Mouse (Mus musculus) 3134 (cell line): ENCODE measurements at regions not wholly inside any gene's neighbourhood (a gene's known extent, or its start where the extent isn't known, plus 50 kb on each side); places are given as distances from the start of the nearest gene placed in this dataset.
A peak's percentile ranks its signal among the peaks of the same experiment; 100 is the strongest.

Experiments
- DNase-seq: peaks from one replicate; pipeline ENCODE4 v3.0.0-alpha.2; 2011; ENCODE audit warnings: low spot score; ENCODE audit not compliant: insufficient read length; ENCODE audit errors: extremely low read depth

DNA sequence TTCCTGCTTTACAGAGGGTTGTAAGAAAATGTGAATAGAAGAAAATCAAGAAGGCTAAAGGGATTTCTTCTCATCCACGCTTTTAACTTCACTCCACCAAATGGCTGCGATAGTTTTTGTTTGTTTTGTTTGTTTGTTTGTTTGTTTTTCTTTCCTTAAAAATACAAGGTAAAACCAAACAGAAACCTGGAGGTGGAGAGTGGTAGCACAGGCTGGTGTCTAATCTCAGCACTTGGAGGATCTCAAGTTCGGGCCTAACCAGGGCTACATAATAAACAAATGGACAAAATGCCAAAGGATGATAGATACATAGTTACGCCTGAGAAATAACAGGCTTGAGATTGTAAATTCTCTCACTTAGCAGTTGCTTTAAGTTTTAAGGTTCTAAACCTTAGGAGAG is 50.8 kb upstream of the Mboat1 start:
- peak; percentile 11 for DNase-seq

GRCm38 (mm10) chr13:30085005-30085404 is 51.3 kb upstream of the Mboat1 start:
- peak; percentile 56 for DNase-seq

DNA sequence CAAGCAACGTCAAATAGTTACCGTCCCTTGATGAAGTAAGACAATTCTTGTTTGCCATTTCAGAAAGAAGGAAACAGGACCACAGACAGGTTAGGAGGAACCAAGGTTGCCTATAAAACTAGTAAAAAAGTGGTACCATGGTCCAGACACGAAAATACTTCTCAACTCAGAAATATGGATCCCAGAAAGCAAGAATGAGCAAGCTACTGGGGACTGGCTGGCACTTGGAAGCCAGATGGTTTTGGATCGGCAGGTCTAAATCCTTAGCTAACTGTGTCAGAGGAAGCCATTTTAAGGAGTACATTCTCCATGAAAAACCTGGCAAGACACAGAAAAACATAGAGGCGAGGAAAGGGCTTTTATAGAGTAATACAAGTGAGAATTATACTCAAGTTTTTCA is 51.9 kb upstream of the Mboat1 start:
- no peak for DNase-seq

DNA sequence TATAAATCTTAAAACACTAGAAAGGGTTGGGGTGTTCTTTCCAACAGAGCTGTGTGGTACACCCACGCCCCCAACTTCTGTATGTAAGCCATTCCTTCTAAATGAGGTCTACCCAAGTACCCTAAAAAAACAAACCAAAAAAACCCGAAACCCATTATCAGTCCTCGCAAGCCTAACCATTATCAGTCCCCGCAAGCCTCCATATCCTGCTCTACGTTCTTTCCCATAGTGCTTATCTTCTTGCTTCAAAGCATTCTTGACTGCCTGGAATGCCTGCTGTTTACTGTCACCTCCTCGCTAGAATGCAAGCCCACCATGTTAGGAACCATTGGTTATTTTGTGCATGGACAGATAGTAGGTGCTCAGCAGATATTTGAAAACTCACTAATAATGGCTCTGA is 52.3 kb upstream of the Mboat1 start:
- no peak for DNase-seq

DNA sequence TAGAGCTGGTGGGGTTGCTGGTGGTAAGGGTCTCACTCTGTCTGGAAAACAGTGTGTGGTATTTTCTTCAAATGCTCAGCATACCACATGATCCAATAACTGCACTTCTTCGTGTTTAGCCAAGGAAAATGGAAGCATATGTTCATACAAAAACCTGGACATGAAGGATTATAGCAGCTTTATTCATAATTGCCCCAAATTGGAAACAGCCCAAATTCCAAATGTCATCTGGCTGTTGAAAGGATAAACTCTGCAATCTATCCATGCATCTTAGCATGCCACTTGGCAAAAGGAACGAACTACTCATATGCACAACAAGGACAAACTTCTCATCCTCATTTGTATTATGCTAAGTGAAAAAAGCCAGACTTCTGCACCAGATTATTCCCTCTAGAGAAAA is 53.5 kb upstream of the Mboat1 start:
- no peak for DNase-seq

GRCm38 (mm10) chr13:30080705-30081474 is 55.4 kb upstream of the Mboat1 start:
- no peak for DNase-seq

DNA sequence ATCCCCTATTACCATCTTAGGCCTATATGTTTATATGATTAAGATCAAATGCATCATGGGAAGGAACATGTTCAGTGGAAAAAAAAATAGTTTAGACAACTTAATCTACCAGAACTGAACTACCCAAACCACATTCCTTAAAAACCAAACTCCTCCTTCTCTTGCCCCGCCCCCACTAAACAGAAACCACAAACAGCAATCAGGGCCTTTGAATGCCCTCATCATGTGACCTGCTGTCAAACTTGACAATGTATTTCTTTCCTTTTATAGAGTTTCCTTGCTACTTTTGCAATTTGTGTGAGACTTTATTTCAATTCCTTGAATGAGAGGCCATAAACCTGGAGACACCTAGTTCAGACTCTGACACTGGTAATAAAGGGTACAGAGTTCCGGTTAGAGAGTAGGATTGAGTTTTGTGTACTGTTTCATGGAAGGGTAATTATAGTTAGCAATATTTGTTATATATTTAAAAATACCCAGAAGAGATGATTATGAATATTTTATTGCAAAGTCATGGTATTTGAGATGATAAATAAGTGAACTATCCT is 61.7 kb upstream of the Mboat1 start:
- no peak for DNase-seq

DNA sequence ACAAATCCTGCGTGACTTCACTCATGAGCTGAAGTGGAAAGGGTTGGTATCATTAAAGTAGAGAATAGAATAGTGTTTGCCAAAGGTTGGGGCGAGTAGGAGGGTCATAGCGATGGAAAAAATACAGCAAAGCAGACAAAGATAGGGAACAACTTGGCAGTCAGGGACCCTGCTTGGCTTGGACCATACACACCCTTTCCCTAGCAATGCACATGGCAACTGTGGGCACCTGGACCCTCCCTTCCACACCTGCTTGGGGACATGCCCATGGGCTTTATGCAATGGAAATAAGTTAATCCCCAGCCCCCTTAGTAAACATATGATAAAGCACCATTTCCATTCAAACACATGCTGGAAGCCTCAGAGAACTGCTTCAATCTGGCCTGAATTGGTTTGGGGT is 62.2 kb upstream of the Mboat1 start:
- DNase-seq: no peak

DNA sequence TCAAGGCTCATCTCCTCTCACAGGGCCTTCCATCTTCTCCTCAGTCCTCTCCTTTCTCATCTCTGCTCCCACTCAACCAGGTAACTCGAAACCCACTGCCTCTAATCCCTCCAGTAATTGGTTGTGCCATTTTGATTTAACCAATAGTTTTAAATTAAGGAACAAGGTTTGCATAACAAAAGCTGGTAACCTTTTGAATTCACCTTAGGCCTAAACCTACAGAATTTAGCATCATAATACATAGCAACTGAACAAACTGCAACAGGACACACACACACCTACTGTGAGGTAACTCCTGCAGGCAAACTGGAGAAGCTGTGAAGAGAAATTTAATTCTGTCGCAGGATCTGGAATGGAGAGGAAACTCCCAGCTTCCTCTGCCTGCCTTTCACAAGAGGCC is 66.9 kb upstream of the Mboat1 start:
- DNase-seq: no peak

GRCm38 (mm10) chr13:30067581-30068375 is 68.5 kb upstream of the Mboat1 start:
- no peak for DNase-seq

DNA sequence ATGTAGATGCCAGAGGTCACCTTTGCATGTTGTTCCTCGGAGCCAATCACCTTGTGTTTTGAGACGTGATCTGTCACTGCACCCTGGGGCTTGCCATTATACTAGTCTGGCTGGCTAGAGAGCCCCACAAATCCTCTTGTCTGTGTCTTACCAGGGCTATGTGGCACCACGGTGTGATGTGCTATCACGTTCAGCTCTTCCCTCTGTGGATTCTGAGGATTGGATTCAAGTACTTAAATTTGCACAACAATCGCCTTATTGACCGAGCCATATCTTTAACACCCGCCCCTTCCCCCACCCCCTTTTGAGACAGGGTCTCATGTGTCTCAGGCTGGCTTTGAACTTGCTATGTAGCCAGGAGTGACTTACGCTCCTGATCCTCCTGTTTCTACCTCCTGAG is 70.8 kb upstream of the Mboat1 start:
- no peak for DNase-seq

DNA sequence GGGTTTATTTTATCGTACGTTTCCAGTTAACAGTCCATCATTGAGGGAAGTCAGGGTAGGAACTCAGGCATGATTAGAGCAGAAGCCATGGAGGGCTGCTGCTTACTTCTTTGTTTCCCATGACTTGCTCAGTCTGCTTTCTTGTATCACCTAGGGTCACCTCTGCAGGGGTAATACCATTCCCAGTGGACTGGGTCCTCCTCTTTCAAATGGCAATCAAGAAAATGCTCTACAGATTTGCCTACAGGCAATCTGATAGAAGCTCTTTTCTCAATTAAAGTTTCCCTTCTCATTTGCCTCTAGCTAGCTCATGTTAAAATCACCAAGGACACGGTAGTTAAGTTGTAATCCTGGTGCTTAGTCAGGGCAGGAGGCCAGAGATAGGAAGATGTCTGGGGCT is 72.5 kb upstream of the Mboat1 start:
- DNase-seq: no peak

DNA sequence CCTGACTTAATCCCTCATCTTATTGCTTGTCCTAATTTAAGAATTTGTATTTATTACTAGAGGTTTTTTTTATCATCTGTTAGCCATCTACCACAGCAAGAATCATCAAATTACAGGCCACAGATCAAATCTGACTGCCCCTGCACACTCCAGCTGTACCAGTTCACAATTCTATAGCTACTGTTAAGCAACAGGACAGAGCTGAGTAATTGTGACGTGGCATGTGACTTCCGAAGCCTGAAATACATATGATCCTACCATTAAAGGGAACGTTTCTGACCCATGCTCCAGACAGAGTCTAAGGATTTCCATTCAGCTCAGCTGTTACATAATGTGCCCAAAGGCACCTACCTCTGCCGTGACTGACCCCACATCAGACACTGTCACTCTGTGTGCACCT is 74.0 kb upstream of the Mboat1 start:
- DNase-seq: no peak

DNA sequence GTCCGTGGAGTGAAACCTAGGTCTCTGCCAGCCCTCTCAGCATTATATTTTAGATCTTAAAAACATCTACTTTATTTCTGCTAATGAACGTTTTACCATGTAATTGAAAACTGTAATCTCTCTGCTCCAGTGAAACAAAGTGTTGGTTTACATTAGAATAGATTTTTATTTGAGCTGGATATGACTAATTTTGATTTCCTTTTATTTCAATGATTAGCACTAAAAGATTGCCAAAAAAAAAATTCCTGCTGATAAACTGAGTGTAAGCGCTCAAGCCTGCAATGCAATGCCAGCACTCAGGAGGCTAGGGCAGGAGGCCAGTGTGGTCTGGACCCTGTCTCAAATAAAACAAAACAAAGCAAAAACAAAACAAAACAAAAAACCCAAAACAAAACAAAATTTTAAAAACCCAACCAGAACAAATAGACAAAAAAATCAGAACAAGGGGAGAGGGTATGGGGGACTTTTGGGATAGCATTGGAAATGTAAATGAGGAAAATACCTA is 69.3 kb upstream of the E2f3 start:
- no peak for DNase-seq

DNA sequence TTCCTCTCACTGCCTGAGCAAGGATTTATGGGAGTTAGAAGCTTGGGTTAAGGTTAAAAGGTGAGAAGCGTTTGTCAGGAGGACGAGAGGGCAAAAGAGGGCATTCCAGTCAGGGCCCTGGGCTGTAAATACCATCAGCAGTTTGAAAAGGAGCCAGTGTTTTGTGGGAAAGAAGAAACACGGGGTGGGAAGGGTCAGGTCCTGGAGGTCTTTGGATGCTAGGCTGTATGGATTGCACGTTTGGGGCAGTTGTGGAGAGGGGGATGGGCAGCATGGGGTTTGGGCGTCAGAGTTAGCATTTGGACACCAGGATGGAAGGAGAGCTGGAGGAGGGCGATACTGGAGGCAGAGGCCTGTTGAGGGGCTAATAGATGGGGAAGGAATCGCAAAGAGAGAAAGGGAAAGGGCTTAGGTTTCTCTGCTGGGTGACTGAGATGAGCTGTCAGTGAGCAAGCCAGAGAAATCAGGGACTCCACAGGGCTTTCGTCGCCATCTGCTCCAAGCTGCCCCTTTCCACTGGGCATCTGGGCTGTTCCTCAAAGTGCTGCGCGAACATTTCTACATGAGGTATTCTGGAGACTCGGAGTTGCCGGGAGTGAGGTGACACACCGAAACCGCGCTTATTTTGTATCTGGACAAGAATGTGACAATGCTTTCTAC is 66.2 kb upstream of the E2f3 start:
- DNase-seq: no peak

DNA sequence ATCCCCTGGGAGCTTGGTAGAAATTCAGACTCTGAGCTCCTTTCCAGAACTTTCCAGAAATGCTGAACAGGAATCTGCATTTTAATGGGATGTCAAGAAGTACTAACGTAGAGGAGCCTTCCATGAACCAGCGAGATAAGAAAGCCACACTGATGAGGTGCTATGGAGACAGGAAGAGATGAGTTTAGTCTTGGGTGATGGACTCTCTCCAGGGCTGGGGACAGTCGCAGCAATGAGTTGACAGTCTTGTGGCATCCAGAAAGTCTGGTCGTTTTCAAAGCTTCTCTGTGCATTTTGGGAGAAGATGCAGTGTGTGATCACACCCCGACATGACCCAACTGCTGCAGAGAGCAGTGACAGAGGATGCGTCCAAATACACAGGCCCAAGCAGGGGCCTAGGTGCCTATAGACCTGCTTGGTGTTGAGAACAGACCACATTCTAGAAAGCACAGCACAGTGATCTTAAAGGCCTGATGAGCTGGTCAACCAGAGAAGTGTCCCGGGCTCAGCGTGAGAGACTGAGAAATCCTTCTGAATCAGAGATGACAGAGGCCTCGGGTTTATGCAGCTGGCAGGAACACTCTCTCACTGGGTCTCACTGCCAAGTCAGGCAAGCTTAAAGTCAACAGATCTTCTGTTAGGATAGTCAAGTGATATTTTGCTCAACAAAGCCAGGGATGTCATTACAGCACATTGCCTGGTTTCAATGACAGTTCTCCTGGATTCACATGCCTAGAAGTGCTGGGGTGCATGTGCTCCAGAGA is 65.1 kb upstream of the E2f3 start:
- DNase-seq: no peak

DNA sequence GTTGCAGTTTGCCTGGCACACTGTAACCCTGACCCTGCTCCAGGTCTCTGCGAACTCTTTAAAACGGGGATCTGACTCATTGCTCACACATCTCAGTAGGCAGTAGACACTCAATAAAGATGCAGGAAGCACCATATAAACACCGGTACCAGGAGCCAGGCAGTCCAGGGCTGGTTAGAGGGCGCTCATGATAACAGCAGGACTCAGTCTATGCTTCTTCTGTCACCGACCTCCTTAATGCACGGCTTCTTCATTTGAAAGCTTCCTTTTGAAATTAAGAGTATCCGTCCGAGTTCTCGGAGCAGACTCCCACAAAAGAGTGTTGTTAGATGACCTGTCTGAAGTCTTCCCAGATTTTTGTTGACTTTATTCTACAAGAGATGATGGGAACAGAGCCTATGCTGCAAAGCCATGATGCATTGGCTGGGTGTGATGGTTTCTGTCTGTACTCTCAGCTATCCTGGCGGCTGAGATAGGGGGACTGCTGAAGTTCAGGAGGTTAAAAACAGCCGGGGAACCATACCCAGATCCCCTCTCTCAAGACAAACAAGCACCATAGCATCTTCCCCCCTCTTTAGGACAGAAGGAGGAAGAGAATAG is 62.5 kb upstream of the E2f3 start:
- DNase-seq: no peak

DNA sequence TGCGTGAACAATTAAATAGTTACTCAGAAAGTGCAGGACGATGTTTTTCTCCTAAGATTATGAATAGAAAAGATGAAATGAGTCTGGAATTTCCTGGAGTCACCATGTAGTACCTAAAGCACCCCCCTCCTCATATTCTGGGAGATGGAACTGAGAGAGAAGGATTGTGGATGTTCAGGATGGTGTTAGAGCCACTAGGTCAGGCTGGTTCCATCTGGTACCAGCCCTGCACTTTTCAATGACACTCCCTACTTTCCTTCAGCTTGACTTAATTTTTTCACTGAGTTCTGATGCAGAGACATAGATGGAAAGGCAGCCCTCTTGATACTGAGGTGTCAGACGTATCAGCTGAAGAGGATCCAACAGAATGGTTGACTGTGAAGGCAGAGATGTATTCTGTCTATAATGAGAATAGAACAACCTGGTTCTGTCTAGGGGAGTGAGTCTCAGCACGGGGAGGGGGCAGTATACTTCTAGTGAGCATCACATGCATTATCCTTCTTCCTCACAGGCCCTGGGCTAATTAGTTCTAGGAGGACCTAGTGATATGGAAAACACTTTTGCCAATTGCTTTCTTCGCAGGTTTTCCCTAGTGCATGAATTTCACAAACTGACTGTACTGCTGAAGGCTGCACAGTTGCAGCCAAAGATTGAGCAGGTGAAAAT is 60.8 kb upstream of the E2f3 start:
- DNase-seq: no peak

DNA sequence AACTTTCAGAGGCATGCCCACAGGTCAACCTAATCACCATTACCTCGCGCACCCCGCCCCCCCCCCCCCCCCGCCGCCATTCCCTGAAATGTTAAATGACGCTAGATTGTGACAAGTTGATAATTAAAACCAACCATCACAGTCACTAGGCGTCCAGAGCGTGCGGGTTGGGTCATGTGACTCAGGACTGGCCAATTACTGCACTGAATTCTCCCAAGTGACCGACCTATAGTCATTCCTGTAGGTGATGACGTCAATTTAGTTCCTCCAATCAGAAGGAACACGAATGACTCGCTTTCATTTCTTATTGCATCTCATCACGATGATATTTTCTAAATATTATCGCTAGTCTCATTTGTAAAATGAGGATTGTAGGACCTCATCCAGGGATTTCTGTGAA is 60.2 kb upstream of the E2f3 start:
- no peak for DNase-seq

- no peak for DNase-seq
Measured at GRCm38 (mm10) chr13:30045225-30045624, 59.4 kb upstream of the E2f3 start.
